Mouse (Mus musculus) cerebellum, adult 2 months (tissue): ENCODE results near the gene Cops7a. TPM values are rescaled to one million over a fixed set of nuclear protein-coding genes. Genes with fewer than 3 reads are reported as not detected.
A peak's percentile ranks its signal among the peaks of the same experiment; 100 is the strongest.

Source experiments
- DNase-seq, 2 experiments: peaks; one replicate each; pipeline ENCODE4 v3.0.0; 2021
- H3K27ac ChIP-seq: fragments of 200-500 bp; 2 replicates; pipeline ENCODE4 v1.5.1; 2012; ENCODE audit warnings: low read length, control low read depth, inconsistent platforms; ENCODE audit not compliant: insufficient read depth
- H3K27me3 ChIP-seq: fragments of 200-500 bp; 2 replicates; pipeline ENCODE4 v1.6.1; 2012; ENCODE audit warnings: inconsistent platforms, mild to moderate bottlenecking, low read length, moderate library complexity; ENCODE audit not compliant: control insufficient read depth, insufficient read depth
- H3K4me1 ChIP-seq: fragments of 200-500 bp; 2 replicates; pipeline ENCODE4 v1.6.1; 2011; ENCODE audit warnings: low read length; ENCODE audit not compliant: control insufficient read depth, insufficient read depth
- H3K4me3 ChIP-seq: fragments of 200-500 bp; replicated peaks from 2 replicates; pipeline ENCODE3; 2011; ENCODE audit warnings: mild to moderate bottlenecking, low read depth, low read length, control low read depth; ENCODE audit not compliant: insufficient read depth
- CTCF ChIP-seq: fragments of 200-500 bp; IDR thresholded peaks from 2 replicates; pipeline ENCODE4 v1.5.1; 2011; ENCODE audit warnings: low read depth, mild to moderate bottlenecking, control low read depth, low read length, moderate library complexity, borderline replicate concordance; ENCODE audit not compliant: insufficient read depth
- POLR2A ChIP-seq: fragments of 200-500 bp; IDR thresholded peaks from 2 replicates; pipeline ENCODE4 v1.6.1; 2011; ENCODE audit warnings: low read length, control low read depth, borderline replicate concordance; ENCODE audit not compliant: insufficient read depth
- WGBS: fragments of 180-500 bp; shearing (Covaris S2); methylation state at CpG from one replicate; pipeline ENCODE4 v1.1.7; 2018; 5-methylcytosine and 5-hydroxymethylcytosine counted together
- polyA plus RNA-seq: library from polyadenylated mRNA; depleted of rRNA; stranded (reverse); fragments of >200 nt; gene quantifications from 2 replicates; pipeline ENCODE4 v1.2.3, GENCODE M21; 2012

Gene Cops7a
- polyA plus RNA-seq, 1 experiment: 276 TPM

DNA sequence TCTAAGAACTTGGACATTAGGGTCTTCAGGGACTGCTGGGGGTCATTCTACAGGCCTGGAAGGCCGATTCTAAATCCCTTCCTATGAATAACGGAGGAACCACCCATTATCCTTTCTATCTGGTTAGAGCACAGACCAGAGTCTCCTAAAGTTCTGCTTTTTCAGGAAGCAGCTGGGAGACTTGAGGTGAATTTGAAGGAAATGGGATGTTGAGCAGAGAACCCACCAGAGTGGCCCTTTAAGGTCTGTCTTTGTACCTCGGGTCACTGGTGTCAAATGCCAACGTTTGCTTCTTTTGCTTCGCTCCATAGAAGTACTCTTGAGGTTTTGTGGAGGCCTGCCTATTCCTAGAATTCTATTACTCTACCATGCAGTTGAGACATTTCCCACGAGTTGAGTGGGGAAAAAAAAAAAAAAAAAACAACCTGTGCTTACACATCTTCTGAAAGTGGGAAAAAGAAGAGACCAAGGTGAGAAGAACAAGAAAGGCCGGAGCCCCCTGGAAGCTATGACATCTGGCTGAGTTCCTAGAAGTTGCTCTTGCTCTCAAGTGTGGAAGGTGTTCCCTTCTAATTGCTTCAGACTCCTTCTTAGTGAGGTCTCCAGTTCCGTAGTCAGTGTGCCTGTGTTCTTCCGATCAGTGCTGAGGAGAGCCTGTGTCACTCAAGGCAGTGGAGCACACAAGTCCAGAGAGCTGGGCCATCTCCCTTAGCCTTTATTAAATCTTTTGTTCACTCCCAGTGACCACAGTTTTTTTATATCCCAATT is 44.8 kb downstream of the Cops7a start:
- 37% methylated on average over 9 of the region's 9 CpGs for WGBS
- no peak for DNase-seq
- no peak for TF ChIP-seq CTCF
- TF ChIP-seq POLR2A: no peak
- peak overlapping the region; percentile 87 for H3K27ac ChIP-seq
- H3K27me3 ChIP-seq: no peaks in the 10 kb centered on the region
- H3K4me3 ChIP-seq: no peak overlapping the region
- H3K4me1 ChIP-seq: no peaks in the 10 kb centered on the region; the same call in 1 of the 2 replicates

DNA sequence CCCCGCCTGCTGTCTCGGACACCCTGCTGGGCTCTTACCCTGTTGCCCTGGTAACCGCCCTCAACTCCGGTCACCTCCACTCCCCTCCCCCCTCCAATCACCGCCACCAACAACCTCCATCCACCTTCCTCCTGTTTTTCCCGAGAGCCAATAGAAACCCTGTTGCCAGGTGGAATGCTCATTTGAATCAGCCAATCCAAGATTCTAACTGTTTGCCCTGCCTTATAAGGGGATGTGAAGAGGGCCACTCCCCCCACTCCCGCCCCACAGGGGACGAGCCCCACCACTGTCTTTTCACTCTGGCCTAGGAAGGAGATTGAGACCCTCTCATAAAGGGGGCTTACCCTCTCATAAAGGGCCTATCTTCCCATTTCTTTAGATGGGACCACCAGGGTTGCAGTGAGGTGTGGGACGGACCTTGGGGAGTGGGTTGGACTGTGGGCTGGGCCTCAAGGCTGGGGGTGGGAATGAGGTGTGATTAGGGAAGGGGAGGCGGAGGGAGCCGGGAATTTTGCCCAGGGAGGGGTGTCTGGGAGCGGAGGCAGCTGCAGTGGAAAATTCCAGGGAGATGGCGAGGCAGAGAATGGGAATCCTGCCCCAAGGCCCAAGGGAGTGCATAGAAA is 45.5 kb downstream of the Cops7a start, which contains the start of gene Ptms:
Gene Ptms, minus strand, starts transcription at position 409 of the 623 bp plus-strand sequence.
- H3K27me3 ChIP-seq: no peaks in the 10 kb centered on the region
- peak within 1 kb of the TSS; percentile 66 for H3K4me3 ChIP-seq
- 1% methylated on average over 13 of the region's 13 CpGs for WGBS
- DNase-seq: peak; percentile 96 to 99
- peaks cover 1% of the 10 kb centered on the region; the same call in 1 of the 2 replicates for H3K4me1 ChIP-seq
- TF ChIP-seq POLR2A (peak; percentile 10; the same call in 1 of the 2 replicates), CTCF (no peak)
- peak within 1 kb of the TSS; percentile 87 for H3K27ac ChIP-seq

GRCm38 (mm10) chr6:124918890-124919627 is 46.3 kb downstream of the Cops7a start:
- 6% methylated on average over 13 of the region's 14 CpGs for WGBS
- no peak for DNase-seq

DNA sequence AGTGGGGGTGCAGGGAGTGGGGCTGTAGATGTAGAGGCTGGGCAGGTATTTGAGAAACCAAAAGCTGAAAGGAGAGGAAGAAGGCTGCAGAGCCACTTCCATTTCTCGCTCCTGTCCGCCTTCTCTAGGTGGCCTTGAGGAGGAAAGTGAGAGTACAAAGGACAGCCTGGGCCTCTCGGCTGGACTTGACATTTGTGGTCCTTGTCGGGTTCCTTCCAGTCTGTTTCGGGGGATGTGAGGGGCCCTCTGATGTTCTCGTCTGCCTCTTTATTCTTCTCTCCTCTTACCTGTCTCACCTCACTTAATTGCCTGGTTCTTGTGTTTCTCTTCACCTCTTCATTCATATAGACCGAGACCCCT is 47.0 kb downstream of the Cops7a start:
- peak overlapping the region; percentile 85 for H3K4me3 ChIP-seq
- WGBS: 2% methylated on average over 7 of the region's 7 CpGs
- H3K27ac ChIP-seq: peak overlapping the region; percentile 85
- peaks cover 11% of the 10 kb centered on the region for H3K4me1 ChIP-seq
- H3K27me3 ChIP-seq: no peaks in the 10 kb centered on the region
- DNase-seq: no peak
- TF ChIP-seq CTCF (no peak), POLR2A (no peak)

More at GRCm38 (mm10) chr6:124918890-124919627, 46.3 kb downstream of the Cops7a start:
- no peaks in the 10 kb centered on the region for H3K27me3 ChIP-seq
- H3K27ac ChIP-seq: peak overlapping the region; percentile 85
- no peak for TF ChIP-seq POLR2A
- TF ChIP-seq CTCF: no peak
- H3K4me3 ChIP-seq: peak overlapping the region; percentile 34
- peaks cover 7% of the 10 kb centered on the region; the same call in 1 of the 2 replicates for H3K4me1 ChIP-seq

DNA sequence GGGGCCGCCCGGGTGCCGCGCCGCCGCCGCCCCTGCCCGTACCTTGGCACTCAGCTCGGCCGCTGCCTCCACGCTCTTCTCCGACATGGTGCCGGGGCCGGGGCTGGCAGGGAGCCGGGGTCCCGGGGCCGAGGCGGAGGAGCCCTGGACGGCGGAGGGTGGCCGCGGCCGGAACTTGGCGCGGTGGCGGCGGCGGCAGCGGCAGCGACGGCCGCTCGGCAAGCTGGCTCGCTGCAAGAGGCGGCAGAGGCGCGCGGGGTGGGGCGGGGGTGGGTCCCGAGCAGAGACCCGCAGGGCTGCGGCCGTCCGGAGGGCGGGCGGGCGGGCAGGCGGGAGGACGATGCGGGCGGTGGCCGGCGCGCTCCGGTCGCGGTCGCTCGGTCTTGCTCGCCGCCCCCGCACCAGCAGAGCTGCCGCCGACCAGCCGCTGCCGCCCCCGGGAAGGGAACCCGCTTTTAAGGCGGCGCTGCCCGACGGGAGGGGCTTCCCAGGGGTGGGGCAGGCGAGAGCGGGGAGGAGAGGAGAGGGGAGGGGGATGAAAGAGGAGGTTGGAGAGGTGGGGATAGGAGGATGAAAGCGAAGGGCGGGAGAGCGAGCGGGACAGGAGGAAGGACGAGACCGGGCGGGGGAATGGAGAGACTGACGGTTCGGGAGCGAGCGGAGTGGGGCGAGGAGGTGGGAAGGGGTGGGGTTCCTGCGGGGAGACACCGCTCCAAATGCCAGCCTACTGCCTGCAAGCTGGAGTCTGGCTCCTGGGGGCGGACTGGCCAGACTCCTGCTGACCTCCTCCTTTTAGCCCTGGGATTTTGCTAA is 47.6 kb downstream of the Cops7a start:
- H3K4me1 ChIP-seq: peaks cover 11% of the 10 kb centered on the region
- WGBS: 1% methylated on average over 79 of the region's 89 CpGs

GRCm38 (mm10) chr6:124916695-124917517 is 48.4 kb downstream of the Cops7a start:
- Histone ChIP-seq H3K4me1 (peaks cover 11% of the 10 kb centered on the region), H3K27ac (peak overlapping the region; percentile 98), H3K4me3 (peak overlapping the region; percentile 85), H3K27me3 (no peaks in the 10 kb centered on the region)
- TF ChIP-seq CTCF (peak; percentile 57; the same call in 1 of the 2 replicates), POLR2A (0 out of 2 replicates have a peak, but pooled peaks have one; percentile 15)
- peak; percentile 93 to 95 for DNase-seq
- WGBS: under 1% methylated on average over 66 of the region's 67 CpGs

More for the DNA sequence above, 47.6 kb downstream of the Cops7a start:
- Histone ChIP-seq H3K27me3 (no peaks in the 10 kb centered on the region), H3K27ac (peak overlapping the region; percentile 98), H3K4me3 (peak overlapping the region; percentile 85)
- TF ChIP-seq POLR2A (peak; percentile 70), CTCF (no peak)
- DNase-seq: peak; percentile 95 to 99
